Mouse (Mus musculus): ENCODE measurements around the gene Trcg1.

GRCm38 (mm10) chr9:57259736-57260135 is 23.4 kb downstream of the Trcg1 start:
- TF ChIP-seq POLR2A (IDR thresholded peaks at IDR 0.05; ENCODE audit: low read depth, low read length) (no peak), CTCF (IDR thresholded peaks at IDR 0.05; ENCODE audit: borderline replicate concordance, insufficient read depth, low read length) (peak; percentile 98)

Measured in embryonic fibroblast, embryonic 13.5 days (primary cell).